Mouse (Mus musculus) stomach, embryonic 16.5 days (tissue): Measurements from ENCODE around the gene Dnmt3c. TPM values are rescaled to one million over a fixed set of nuclear protein-coding genes. Genes with fewer than 3 reads are reported as not detected.

Experiments used
- ATAC-seq: fragments of 200-750 bp; cut with Nextera tagmentation; 2 replicates; pipeline ENCODE4 v1.8.0; 2017; ENCODE audit warnings: moderate number of reproducible peaks, moderate TSS enrichment; ENCODE audit not compliant: insufficient read depth, low FRiP score
- H3K27ac ChIP-seq: fragments of 300-500 bp; sonication (generic); 2 replicates; pipeline ENCODE4 v1.5.1; 2014; ENCODE audit warnings: low read length
- H3K27me3 ChIP-seq: fragments of 300-500 bp; sonication (generic); 2 replicates; pipeline ENCODE4 v1.6.1; 2014; ENCODE audit warnings: low read length, control low read depth, mixed read lengths; ENCODE audit not compliant: control insufficient read depth, insufficient read depth
- H3K36me3 ChIP-seq: fragments of 300-500 bp; sonication (generic); 2 replicates; pipeline ENCODE4 v1.6.1; 2014; ENCODE audit warnings: low read length; ENCODE audit not compliant: control insufficient read depth, insufficient read depth
- H3K4me1 ChIP-seq: fragments of 300-500 bp; sonication (generic); 2 replicates; pipeline ENCODE4 v1.6.1; 2014; ENCODE audit warnings: low read length, control low read depth, mixed read lengths; ENCODE audit not compliant: control insufficient read depth, insufficient read depth
- H3K4me2 ChIP-seq: fragments of 300-500 bp; sonication (generic); 2 replicates; pipeline ENCODE4 v1.6.1; 2014; ENCODE audit warnings: low read depth, low read length, mixed read lengths
- H3K4me3 ChIP-seq: fragments of 300-500 bp; sonication (generic); replicated peaks from 2 replicates; pipeline ENCODE4 v1.5.1; 2014; ENCODE audit warnings: mild to moderate bottlenecking, low read length
- H3K9ac ChIP-seq: fragments of 300-500 bp; sonication (generic); 2 replicates; pipeline ENCODE4 v1.6.1; 2014; ENCODE audit warnings: low read length
- H3K9me3 ChIP-seq: fragments of 300-500 bp; sonication (generic); replicated peaks from 2 replicates; pipeline ENCODE4 v1.6.1; 2016; ENCODE audit warnings: low read length, control low read depth; ENCODE audit not compliant: control insufficient read depth
- WGBS: fragments of 180-500 bp; shearing (Covaris S2); extraction: QIAGEN DNeasy Blood & Tissue Kit; methylation state at CpG from one replicate; pipeline ENCODE4 v1.1.7; 2014; 5-methylcytosine and 5-hydroxymethylcytosine counted together
- polyA plus RNA-seq: library from polyadenylated mRNA; unstranded; fragments of >200 nt; fragmentation: Nextera tagmentation; extraction: Ambion mirVana; gene quantifications from 2 replicates; pipeline ENCODE4 v1.2.1, GENCODE M21; 2015

Dnmt3c gene
- polyA plus RNA-seq, 1 experiment from 2014 or later: 0.06 TPM

DNA sequence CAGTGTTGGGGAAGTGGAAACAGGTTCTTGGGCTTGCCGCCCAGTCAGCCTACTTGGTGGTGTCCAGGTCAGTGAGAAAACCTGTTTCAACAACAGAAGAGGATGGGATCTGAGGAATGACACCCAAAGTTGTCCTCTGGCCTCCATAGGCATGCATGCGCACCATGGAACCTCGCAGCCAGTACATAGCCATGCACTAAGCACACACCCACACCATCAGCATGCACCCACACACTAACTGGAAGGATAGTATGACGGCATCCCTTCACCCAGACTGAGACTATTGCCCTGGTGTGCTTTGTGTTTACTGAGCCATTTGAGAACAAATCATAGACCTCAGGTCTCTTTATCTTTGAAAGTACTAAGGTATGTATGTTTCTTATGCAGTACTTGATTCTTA lies 79.0 kb downstream of the Dnmt3c start:
- ATAC-seq: no peak
- H3K9ac ChIP-seq: no peak overlapping the region
- no peak overlapping the region for H3K4me3 ChIP-seq
- 92% methylated on average over 4 of the region's 4 CpGs for WGBS
- peaks cover 5% of the 10 kb centered on the region; the same call in 1 of the 2 replicates for H3K36me3 ChIP-seq
- H3K9me3 ChIP-seq: no peaks in the 10 kb centered on the region
- H3K4me1 ChIP-seq: no peaks in the 10 kb centered on the region
- no peak overlapping the region for H3K4me2 ChIP-seq
- H3K27me3 ChIP-seq: no peaks in the 10 kb centered on the region
- H3K27ac ChIP-seq: no peak overlapping the region

GRCm38 (mm10) chr2:153778638-153779362 lies 82.3 kb downstream of the Dnmt3c start:
- Histone ChIP-seq H3K27me3 (no peaks in the 10 kb centered on the region), H3K9ac (peak overlapping the region; percentile 56), H3K4me3 (peak overlapping the region; percentile 40), H3K9me3 (no peaks in the 10 kb centered on the region), H3K36me3 (no peaks in the 10 kb centered on the region; the same call in 1 of the 2 replicates), H3K4me2 (peak overlapping the region; percentile 64), H3K27ac (no peak overlapping the region), H3K4me1 (no peaks in the 10 kb centered on the region)
- peak; percentile 92 for ATAC-seq
- 10% methylated on average over 24 of the region's 24 CpGs for WGBS

Other genes starting within 250 kb of the Dnmt3c start
- gene 4930404H24Rik, start 203.9 kb upstream of the Dnmt3c start, polyA plus RNA-seq: not detected in 2 replicates
- 11.3 and 11.5 TPM in 2 replicates for gene Nol4l, start 166.7 kb upstream of the Dnmt3c start, polyA plus RNA-seq
- gene Commd7, start 63.9 kb upstream of the Dnmt3c start, polyA plus RNA-seq: 72.0 and 75.0 TPM in 2 replicates
- 6.5 and 7.0 TPM in 2 replicates for gene Dnmt3b, start 47.2 kb upstream of the Dnmt3c start, polyA plus RNA-seq
- gene Mapre1, start 44.6 kb downstream of the Dnmt3c start, polyA plus RNA-seq: 212 and 252 TPM in 2 replicates
- gene Efcab8, start 83.3 kb downstream of the Dnmt3c start, polyA plus RNA-seq: 0.23 and 0.29 TPM in 2 replicates
- gene Sun5, start 174.4 kb downstream of the Dnmt3c start, polyA plus RNA-seq: not detected in 2 replicates
- gene Bpifb2, start 178.4 kb downstream of the Dnmt3c start, polyA plus RNA-seq: not detected in 2 replicates
- not detected in 2 replicates for gene Bpifb6, start 203.7 kb downstream of the Dnmt3c start, polyA plus RNA-seq
- gene Bpifb3, start 221.6 kb downstream of the Dnmt3c start, polyA plus RNA-seq: not detected in 2 replicates
- not detected in 2 replicates for gene Bpifb4, start 241.6 kb downstream of the Dnmt3c start, polyA plus RNA-seq